Mouse (Mus musculus): ENCODE results near the gene Micall2.

GRCm38 (mm10) chr5:139659307-139659706, 76.8 kb downstream of the Micall2 start:
- no peak for TF ChIP-seq TAL1 (IDR thresholded peaks at IDR 0.05; ENCODE audit: low read length)
- TF ChIP-seq GATA1 (IDR thresholded peaks at IDR 0.05; ENCODE audit: low read length): no peak

Data from erythroblast, embryonic 14.5 days (primary cell).